Mouse (Mus musculus): ENCODE data around the gene Bbs7.

GRCm38 (mm10) chr3:36598811-36599210 is 14.5 kb downstream of the Bbs7 start:
- no peak for TF ChIP-seq CTCF (IDR thresholded peaks at IDR 0.05; ENCODE audit: insufficient read depth, low read length)
- TF ChIP-seq POLR2A (IDR thresholded peaks at IDR 0.05; ENCODE audit: borderline replicate concordance, extremely low read depth, low read depth, low read length), result no peak

Measured in lung, adult 2 months (tissue).